Mouse (Mus musculus): ENCODE measurements around the gene Urb2.
A peak's percentile ranks its signal among the peaks of the same experiment; 100 is the strongest.
"Not testable (repeated sequence)": the region's sequence is repeated elsewhere in the genome, so short reads cannot be mapped to it uniquely, and the experiment has no call there.

Gene Urb2

GRCm38 (mm10) chr8:124021237-124022227 lies at the start of gene Urb2, which contains the start of gene Taf5l:
Gene Urb2, plus strand, starts transcription at chr8:124021508.
Gene Taf5l, minus strand, starts transcription at chr8:124021397.
- DNase-seq (ENCODE audit: low spot score in 2 of 2), result peak; percentile 91 to 93

- DNase-seq (ENCODE audit: low spot score in 2 of 2), result no peak
These were observed 47.8 kb upstream of the Urb2 start for GRCm38 (mm10) chr8:123973495-123973894.

- no peak for DNase-seq (ENCODE audit: low spot score in 2 of 2)
These were observed 43.8 kb upstream of the Urb2 start for GRCm38 (mm10) chr8:123977499-123977898.

- DNase-seq (ENCODE audit: low spot score in 2 of 2), result no peak
These were observed 43.0 kb upstream of the Urb2 start for GRCm38 (mm10) chr8:123978166-123978838.

- no peak for DNase-seq (ENCODE audit: low spot score in 2 of 2)
These were observed 42.4 kb upstream of the Urb2 start for GRCm38 (mm10) chr8:123978926-123979325.

DNA sequence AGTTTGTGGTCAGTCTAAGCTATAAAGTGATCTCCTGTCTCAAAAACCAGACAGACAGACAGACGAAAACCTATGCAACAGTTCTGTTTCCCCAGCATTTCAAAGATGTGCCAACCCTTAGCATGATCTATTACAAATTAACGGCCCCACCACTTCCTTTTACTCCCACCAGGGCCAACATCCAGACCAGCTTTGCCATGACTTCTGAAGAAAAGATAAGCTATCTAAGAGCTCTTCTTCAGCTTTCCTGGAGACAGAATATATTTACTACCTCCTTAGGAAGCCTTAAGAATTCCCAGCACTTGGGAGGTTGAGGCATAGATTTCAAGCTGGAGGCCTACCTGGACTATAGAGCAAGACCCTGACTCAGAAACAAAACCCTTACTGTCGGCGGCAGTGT lies 41.1 kb upstream of the Urb2 start:
- no peak for DNase-seq (ENCODE audit: low spot score in 2 of 2)

- DNase-seq (ENCODE audit: low spot score in 2 of 2), result peak; percentile 42 to 64
These were observed 39.6 kb upstream of the Urb2 start for GRCm38 (mm10) chr8:123981674-123982073.

- DNase-seq (ENCODE audit: low spot score in 2 of 2), result peak in 1 of 2 experiments; percentile 14
These were observed 39.0 kb upstream of the Urb2 start for GRCm38 (mm10) chr8:123982291-123982793.

DNA sequence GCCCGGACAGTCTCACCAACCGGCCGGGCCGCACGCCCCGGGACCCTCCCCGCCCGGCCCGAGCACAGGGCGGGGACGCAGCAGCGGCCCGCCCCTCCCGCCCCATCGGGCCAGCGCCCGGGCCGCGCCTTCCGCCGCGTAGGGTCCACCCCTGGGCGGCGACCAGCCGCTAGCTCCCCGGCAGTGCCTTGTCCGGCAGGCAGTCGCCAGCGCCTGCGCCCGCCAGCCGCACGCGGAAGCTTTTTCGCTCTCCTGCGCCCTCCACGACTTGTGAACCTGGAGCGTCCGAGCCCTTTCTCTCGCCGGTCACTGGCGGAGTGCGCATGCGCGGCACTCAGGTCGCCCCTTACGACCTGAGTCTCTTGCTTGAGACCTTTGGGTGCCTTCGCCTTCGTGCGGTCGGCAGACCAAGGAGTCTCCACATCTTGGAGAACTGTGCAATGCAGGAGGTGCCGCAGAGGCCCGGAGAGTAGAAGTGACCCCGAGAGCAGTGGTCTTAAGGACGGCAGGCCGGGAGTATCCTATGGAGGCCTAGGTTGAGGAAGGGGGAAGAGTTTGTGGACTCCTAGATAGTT lies 38.4 kb upstream of the Urb2 start, which contains the start of gene Abcb10:
TSS of gene Abcb10 (minus strand) at position 297 of the 575 bp plus-strand sequence.
- DNase-seq (ENCODE audit: low spot score in 2 of 2), result peak; percentile 78

DNA sequence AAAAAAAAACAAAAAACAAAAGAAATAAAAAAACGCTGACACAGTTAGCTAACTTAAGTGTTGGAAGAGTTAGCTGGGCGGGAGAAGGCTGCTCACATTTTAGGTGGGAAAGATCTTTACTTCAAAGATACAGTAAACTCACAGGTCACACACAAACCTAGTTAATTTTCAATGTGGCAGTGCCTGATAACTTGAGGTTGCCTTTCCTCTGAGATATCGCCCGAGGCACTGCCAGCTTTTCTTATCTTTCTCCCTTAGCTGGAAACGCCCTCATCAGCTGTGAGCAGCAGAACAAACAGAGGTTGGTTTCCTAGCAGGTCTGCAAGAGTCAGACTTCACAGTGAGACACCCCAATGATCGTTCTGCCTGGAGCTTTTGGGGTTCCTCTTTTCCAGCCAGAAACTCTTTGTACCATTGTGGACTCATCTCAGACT lies 32.7 kb upstream of the Urb2 start:
- DNase-seq (ENCODE audit: low spot score in 2 of 2), result no peak

DNA sequence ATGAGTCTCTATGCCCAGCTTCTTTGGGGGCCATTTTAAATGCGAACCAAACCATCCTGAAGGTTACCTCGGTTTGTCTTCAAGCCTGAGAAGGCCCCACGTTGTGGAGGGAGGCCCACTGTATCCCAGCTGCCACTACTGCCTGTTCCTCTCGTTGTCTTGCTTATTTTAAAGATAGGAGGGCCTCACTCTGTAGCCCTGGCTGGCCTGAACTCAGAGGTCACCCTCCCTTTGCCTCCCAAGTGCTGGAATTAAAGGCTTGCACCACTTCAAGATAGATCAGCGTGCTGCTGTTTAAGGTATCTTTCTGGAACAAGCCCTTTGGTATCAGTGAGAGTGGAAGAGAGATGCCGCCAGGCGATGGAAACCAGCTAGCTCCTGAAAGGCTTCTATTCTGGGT lies 32.2 kb upstream of the Urb2 start:
- no peak for DNase-seq (ENCODE audit: low spot score in 2 of 2)

DNA sequence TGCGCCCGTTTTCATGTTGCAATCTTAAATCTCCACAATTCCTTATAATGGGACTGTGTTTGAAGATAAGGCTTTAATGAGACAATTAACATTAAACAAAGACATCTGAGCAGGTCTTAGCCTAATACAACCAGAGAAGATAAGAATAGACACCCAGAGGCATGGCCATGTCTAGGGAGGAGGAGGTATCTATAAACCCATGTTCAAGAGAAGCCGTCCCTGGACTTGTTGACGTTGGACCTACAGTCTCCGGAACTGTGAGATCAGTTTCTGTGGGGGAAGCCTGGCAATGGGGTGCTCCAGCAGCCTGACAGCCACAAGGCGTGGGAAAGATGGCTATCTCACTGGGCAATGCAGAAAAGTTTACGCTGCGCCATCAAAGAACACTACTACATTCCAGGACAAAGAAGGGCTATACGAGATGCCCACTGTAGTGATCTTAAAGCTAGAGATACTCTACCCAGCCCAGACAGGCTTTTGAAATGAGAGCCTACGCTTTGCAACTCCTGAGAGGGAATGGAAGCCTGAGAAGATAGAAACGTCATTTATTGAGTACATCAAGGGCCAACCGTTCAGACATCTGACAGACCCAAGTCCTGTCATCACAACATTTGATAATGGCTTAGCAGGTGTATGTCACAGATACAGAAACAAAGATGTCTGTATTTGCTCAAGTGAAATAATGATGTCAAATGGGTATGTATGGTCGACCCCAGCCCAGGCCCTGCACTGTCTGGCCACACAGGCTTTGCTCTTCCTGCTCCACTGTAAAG lies 30.8 kb upstream of the Urb2 start:
- DNase-seq (ENCODE audit: low spot score in 2 of 2), result no peak

DNA sequence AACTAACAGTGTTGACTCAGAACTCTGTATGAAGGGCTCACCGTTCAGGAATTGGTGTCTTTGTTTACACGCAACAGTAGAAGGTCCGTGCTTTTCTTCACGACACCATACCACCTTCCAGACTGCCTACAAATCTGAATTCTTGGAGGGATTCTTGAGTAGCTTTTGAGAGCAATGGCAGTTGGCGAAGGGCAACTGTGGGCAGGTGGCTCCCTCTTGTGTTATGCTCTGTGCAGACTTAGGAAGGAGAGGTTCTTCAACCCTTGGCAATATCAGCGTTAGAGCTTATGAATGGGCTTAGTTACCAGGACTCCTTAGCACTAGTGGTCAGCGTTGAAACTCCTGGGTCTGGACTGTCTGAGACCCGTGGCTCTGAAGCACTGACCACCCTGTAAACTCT lies 28.7 kb upstream of the Urb2 start:
- DNase-seq (ENCODE audit: low spot score in 2 of 2), result no peak

DNA sequence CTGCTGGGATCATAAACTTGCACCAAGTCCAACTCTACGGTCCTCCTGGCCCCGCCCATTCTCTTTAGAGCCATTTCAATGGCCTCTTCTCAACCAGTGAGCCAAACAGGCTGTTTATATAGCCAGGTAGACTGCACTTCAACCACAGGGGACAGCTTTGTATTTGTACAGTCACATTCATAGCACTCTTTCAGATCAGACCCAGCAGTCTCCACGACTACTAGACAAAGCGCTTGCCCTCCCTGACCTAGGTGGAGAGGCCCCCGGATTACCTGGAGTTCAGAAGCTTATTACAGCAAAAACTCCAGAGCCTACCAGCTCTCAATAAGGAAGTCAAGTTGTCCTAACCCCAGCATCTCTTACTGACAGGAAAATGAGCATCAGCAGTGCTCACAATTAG lies 27.7 kb upstream of the Urb2 start:
- no peak for DNase-seq (ENCODE audit: low spot score in 2 of 2)

GRCm38 (mm10) chr8:123993997-123994396 lies 27.3 kb upstream of the Urb2 start:
- no peak for DNase-seq (ENCODE audit: low spot score in 2 of 2)

- no peak for DNase-seq (ENCODE audit: low spot score in 2 of 2)
These were observed 21.7 kb upstream of the Urb2 start for GRCm38 (mm10) chr8:123999568-123999967.

DNA sequence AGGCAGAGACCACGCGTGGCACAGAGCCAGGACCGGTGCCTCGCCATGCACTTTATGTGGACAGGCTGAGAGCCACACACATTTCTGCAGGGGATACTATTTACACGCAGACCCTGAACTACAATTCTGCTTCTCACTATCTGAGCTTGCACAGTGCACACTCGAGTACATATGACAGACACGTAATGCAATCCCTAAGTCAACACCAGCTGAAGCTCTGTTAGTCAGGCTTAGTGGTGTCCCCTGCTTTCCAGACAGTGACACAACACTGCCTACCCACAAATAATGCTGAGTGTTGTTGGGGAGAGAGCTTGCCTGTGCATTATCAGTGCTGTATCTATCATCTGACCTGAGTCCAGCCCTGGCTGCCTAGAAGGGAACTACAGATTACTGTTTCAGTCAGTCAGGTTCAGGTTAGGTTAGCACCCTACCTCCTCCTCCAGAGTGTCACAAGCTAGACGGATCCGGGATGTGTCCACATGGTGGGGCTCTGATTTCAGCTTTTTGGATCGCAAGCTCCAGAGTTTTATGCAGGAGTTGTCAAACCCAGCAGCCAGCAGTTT lies 18.7 kb upstream of the Urb2 start:
- DNase-seq (ENCODE audit: low spot score in 2 of 2), result no peak

DNA sequence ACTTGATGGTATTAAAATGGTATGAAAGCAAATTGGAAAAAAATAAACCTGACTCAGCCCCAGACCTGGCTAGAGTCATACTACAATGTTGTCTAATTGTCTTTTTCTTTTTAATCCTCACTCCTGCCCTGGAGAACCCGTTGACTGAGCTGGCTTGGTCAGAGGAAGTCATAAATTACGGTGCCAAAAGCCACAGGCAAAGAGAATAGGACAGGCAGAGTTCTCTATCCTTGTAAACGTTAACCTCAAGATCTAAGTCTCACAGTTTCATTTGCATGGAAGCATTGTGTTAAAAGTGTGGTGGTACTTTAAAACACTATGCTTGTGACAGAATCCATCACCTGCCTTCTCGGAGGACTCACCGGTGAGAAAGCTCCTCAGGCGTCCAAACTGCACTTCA lies 13.5 kb upstream of the Urb2 start:
- no peak for DNase-seq (ENCODE audit: low spot score in 2 of 2)

GRCm38 (mm10) chr8:124011580-124011979 lies 9.7 kb upstream of the Urb2 start:
- no peak for DNase-seq (ENCODE audit: low spot score in 2 of 2)

GRCm38 (mm10) chr8:124011989-124012586 lies 9.2 kb upstream of the Urb2 start:
- DNase-seq (ENCODE audit: low spot score in 2 of 2), result no peak

GRCm38 (mm10) chr8:124014299-124014698 lies 7.0 kb upstream of the Urb2 start:
- not testable (repeated sequence) for DNase-seq (ENCODE audit: low spot score in 2 of 2)

Measured in frontal cortex, postnatal 36 days (tissue).